Mouse (Mus musculus): Measurements from ENCODE around the gene Cog3. TPM values are rescaled to one million over a fixed set of nuclear protein-coding genes. Genes with fewer than 3 reads are reported as not detected.

Gene Cog3
- polyA plus RNA-seq, 1 experiment from 2014 or later, result 24.8 TPM

GRCm38 (mm10) chr14:75720121-75720520 lies 34.2 kb downstream of the Cog3 start:
- WGBS, result 93% methylated on average over 5 of the region's 5 CpGs
- ATAC-seq (ENCODE audit: low FRiP score), result no peak
- H3K4me2 ChIP-seq (replicated peaks), result no peak overlapping the region
- H3K27ac ChIP-seq, result no peak overlapping the region
- peaks cover 71% of the 10 kb centered on the region for H3K36me3 ChIP-seq
- no peaks in the 10 kb centered on the region for H3K9me3 ChIP-seq (replicated peaks)
- no peaks in the 10 kb centered on the region for H3K4me1 ChIP-seq
- H3K9ac ChIP-seq, result no peak overlapping the region
- H3K4me3 ChIP-seq, result no peak overlapping the region
- no peaks in the 10 kb centered on the region for H3K27me3 ChIP-seq

GRCm38 (mm10) chr14:75716410-75716809 lies 37.9 kb downstream of the Cog3 start:
- no peak overlapping the region for H3K9ac ChIP-seq
- no peak overlapping the region for H3K4me2 ChIP-seq (replicated peaks)
- H3K36me3 ChIP-seq, result peaks cover 69% of the 10 kb centered on the region
- 95% methylated on average over 4 of the region's 4 CpGs for WGBS
- no peaks in the 10 kb centered on the region for H3K4me1 ChIP-seq
- no peak overlapping the region for H3K4me3 ChIP-seq
- no peaks in the 10 kb centered on the region for H3K27me3 ChIP-seq
- ATAC-seq (ENCODE audit: low FRiP score), result no peak
- H3K27ac ChIP-seq, result no peak overlapping the region
- no peaks in the 10 kb centered on the region for H3K9me3 ChIP-seq (replicated peaks)

- no peak overlapping the region for H3K4me3 ChIP-seq
- no peak overlapping the region for H3K4me2 ChIP-seq (replicated peaks)
- peaks cover 68% of the 10 kb centered on the region for H3K36me3 ChIP-seq
- no peak for ATAC-seq (ENCODE audit: low FRiP score)
- no peaks in the 10 kb centered on the region for H3K4me1 ChIP-seq
- 88% methylated on average over 4 of the region's 4 CpGs for WGBS
- H3K27me3 ChIP-seq, result no peaks in the 10 kb centered on the region
- H3K27ac ChIP-seq, result no peak overlapping the region
- H3K9me3 ChIP-seq (replicated peaks), result no peaks in the 10 kb centered on the region
- H3K9ac ChIP-seq, result no peak overlapping the region
These were observed 40.7 kb downstream of the Cog3 start for GRCm38 (mm10) chr14:75713661-75714060.

- 94% methylated on average over 5 of the region's 5 CpGs for WGBS
These were observed 41.6 kb downstream of the Cog3 start for GRCm38 (mm10) chr14:75712687-75713086.

GRCm38 (mm10) chr14:75711731-75712130 lies 42.6 kb downstream of the Cog3 start:
- Histone ChIP-seq H3K4me3 (no peak overlapping the region), H3K27me3 (no peaks in the 10 kb centered on the region), H3K36me3 (peaks cover 53% of the 10 kb centered on the region), H3K27ac (no peak overlapping the region), H3K9me3 (replicated peaks) (no peaks in the 10 kb centered on the region), H3K4me1 (no peaks in the 10 kb centered on the region), H3K4me2 (replicated peaks) (no peak overlapping the region), H3K9ac (no peak overlapping the region)
- WGBS, result 95% methylated on average over 3 of the region's 3 CpGs
- ATAC-seq (ENCODE audit: low FRiP score), result no peak

More at GRCm38 (mm10) chr14:75712687-75713086, 41.6 kb downstream of the Cog3 start:
- Histone ChIP-seq H3K27ac (no peak overlapping the region), H3K9me3 (replicated peaks) (no peaks in the 10 kb centered on the region), H3K9ac (no peak overlapping the region), H3K4me3 (no peak overlapping the region), H3K4me2 (replicated peaks) (no peak overlapping the region), H3K36me3 (peaks cover 58% of the 10 kb centered on the region), H3K27me3 (no peaks in the 10 kb centered on the region), H3K4me1 (no peaks in the 10 kb centered on the region)
- ATAC-seq (ENCODE audit: low FRiP score), result no peak

- Histone ChIP-seq H3K27me3 (no peaks in the 10 kb centered on the region), H3K36me3 (peaks cover 52% of the 10 kb centered on the region), H3K9me3 (replicated peaks) (no peaks in the 10 kb centered on the region), H3K4me3 (no peak overlapping the region), H3K9ac (no peak overlapping the region), H3K27ac (no peak overlapping the region), H3K4me2 (replicated peaks) (no peak overlapping the region), H3K4me1 (no peaks in the 10 kb centered on the region)
- ATAC-seq (ENCODE audit: low FRiP score), result no peak
- WGBS, result 84% methylated on average over 1 of the region's 1 CpGs
These were observed 45.3 kb downstream of the Cog3 start for GRCm38 (mm10) chr14:75708986-75709385.

GRCm38 (mm10) chr14:75707771-75708170 lies 46.5 kb downstream of the Cog3 start:
- Histone ChIP-seq H3K27me3 (no peaks in the 10 kb centered on the region), H3K4me2 (replicated peaks) (no peak overlapping the region), H3K4me3 (no peak overlapping the region), H3K27ac (no peak overlapping the region), H3K9me3 (replicated peaks) (no peaks in the 10 kb centered on the region), H3K36me3 (peaks cover 60% of the 10 kb centered on the region), H3K9ac (no peak overlapping the region), H3K4me1 (no peaks in the 10 kb centered on the region)
- 32% methylated on average over 7 of the region's 7 CpGs for WGBS
- no peak for ATAC-seq (ENCODE audit: low FRiP score)

GRCm38 (mm10) chr14:75706647-75707046 lies 47.7 kb downstream of the Cog3 start:
- no peak for ATAC-seq (ENCODE audit: low FRiP score)
- H3K9me3 ChIP-seq (replicated peaks), result no peaks in the 10 kb centered on the region
- H3K4me1 ChIP-seq, result no peaks in the 10 kb centered on the region
- no peak overlapping the region for H3K27ac ChIP-seq
- 83% methylated on average over 4 of the region's 4 CpGs for WGBS
- H3K27me3 ChIP-seq, result no peaks in the 10 kb centered on the region
- H3K9ac ChIP-seq, result no peak overlapping the region
- no peak overlapping the region for H3K4me3 ChIP-seq
- H3K4me2 ChIP-seq (replicated peaks), result no peak overlapping the region
- peaks cover 59% of the 10 kb centered on the region for H3K36me3 ChIP-seq

- H3K4me3 ChIP-seq, result no peak overlapping the region
- no peaks in the 10 kb centered on the region for H3K4me1 ChIP-seq
- no peak overlapping the region for H3K27ac ChIP-seq
- no peak overlapping the region for H3K4me2 ChIP-seq (replicated peaks)
- peaks cover 11% of the 10 kb centered on the region for H3K36me3 ChIP-seq
- WGBS, result 88% methylated on average over 1 of the region's 1 CpGs
- H3K9ac ChIP-seq, result no peak overlapping the region
- 0 out of 2 replicates have a peak, but pooled peaks cover 3% of the 10 kb centered on the region for H3K9me3 ChIP-seq (replicated peaks)
- ATAC-seq (ENCODE audit: low FRiP score), result no peak
- H3K27me3 ChIP-seq, result no peaks in the 10 kb centered on the region
These were observed 56.4 kb downstream of the Cog3 start for GRCm38 (mm10) chr14:75697928-75698327.

GRCm38 (mm10) chr14:75696096-75696495 lies 58.2 kb downstream of the Cog3 start:
- no peak for ATAC-seq (ENCODE audit: low FRiP score)
- Histone ChIP-seq H3K36me3 (peaks cover 2% of the 10 kb centered on the region; the same call in 1 of the 2 replicates), H3K9ac (no peak overlapping the region), H3K4me3 (no peak overlapping the region), H3K9me3 (replicated peaks) (0 out of 2 replicates have a peak, but pooled peaks cover 3% of the 10 kb centered on the region), H3K27me3 (no peaks in the 10 kb centered on the region), H3K27ac (no peak overlapping the region), H3K4me1 (no peaks in the 10 kb centered on the region), H3K4me2 (replicated peaks) (no peak overlapping the region)
- 90% methylated on average over 5 of the region's 5 CpGs for WGBS

GRCm38 (mm10) chr14:75690428-75690827 lies 63.9 kb downstream of the Cog3 start:
- Histone ChIP-seq H3K4me1 (no peaks in the 10 kb centered on the region), H3K4me2 (replicated peaks) (no peak overlapping the region), H3K9ac (no peak overlapping the region), H3K27ac (no peak overlapping the region), H3K27me3 (no peaks in the 10 kb centered on the region; the same call in 1 of the 2 replicates), H3K4me3 (no peak overlapping the region), H3K36me3 (no peaks in the 10 kb centered on the region), H3K9me3 (replicated peaks) (0 out of 2 replicates have a peak, but pooled peaks cover 3% of the 10 kb centered on the region)
- 86% methylated on average over 2 of the region's 2 CpGs for WGBS
- no peak for ATAC-seq (ENCODE audit: low FRiP score)

GRCm38 (mm10) chr14:75676316-75676715 lies 78.0 kb downstream of the Cog3 start:
- Histone ChIP-seq H3K27me3 (no peaks in the 10 kb centered on the region), H3K4me3 (no peak overlapping the region), H3K9ac (no peak overlapping the region), H3K4me2 (replicated peaks) (no peak overlapping the region), H3K9me3 (replicated peaks) (no peaks in the 10 kb centered on the region), H3K4me1 (peaks cover 2% of the 10 kb centered on the region; the same call in 1 of the 2 replicates), H3K27ac (no peak overlapping the region), H3K36me3 (no peaks in the 10 kb centered on the region)
- no peak for ATAC-seq (ENCODE audit: low FRiP score)
- whole genome bisulfite sequencing, result 60% methylated on average over 6 of the region's 6 CpGs

- H3K27me3 ChIP-seq, result no peaks in the 10 kb centered on the region
- no peaks in the 10 kb centered on the region for H3K36me3 ChIP-seq
- H3K4me2 ChIP-seq (replicated peaks), result no peak overlapping the region
- H3K27ac ChIP-seq, result no peak overlapping the region
- H3K4me1 ChIP-seq, result no peaks in the 10 kb centered on the region
- 57% methylated on average over 1 of the region's 1 CpGs for WGBS
- no peak overlapping the region for H3K4me3 ChIP-seq
- H3K9me3 ChIP-seq (replicated peaks), result no peaks in the 10 kb centered on the region
- ATAC-seq (ENCODE audit: low FRiP score), result no peak
- H3K9ac ChIP-seq, result no peak overlapping the region
These were observed 85.2 kb downstream of the Cog3 start for GRCm38 (mm10) chr14:75669085-75669645.

Measured in hindbrain, embryonic 12.5 days (tissue).